Comparison of ENCODE assay signal across 8 mouse cellular contexts in genomic region chr15:21109009-21109841, GRCm38 (mm10).
DNase-seq lines count a peak whose midpoint lies in the region; ATAC-seq and TF ChIP-seq lines count a peak whose summit lies in the region.
"Had no signal": no experiment of that assay in that cellular context is flagged by ENCODE, and none has a peak within 500 bp of the region (broad histone marks: within the 10 kb centered on the region; RNA-seq: fewer than 3 reads in every experiment).

No protein-coding gene starts in this region.

- ATAC-seq in heart, postnatal 0 days (ENCODE audit: insufficient read depth, low read depth), result no peak
- ATAC-seq in liver, postnatal 0 days, result no peak
- ATAC-seq in monocyte, adult 5-6 weeks (replicated peaks; ENCODE audit: insufficient number of reproducible peaks, low FRiP score, low TSS enrichment, poor library complexity, severe bottlenecking), result no peak

- TF ChIP-seq CTCF in heart, postnatal 0 days (IDR thresholded peaks at IDR 0.05; ENCODE audit: low read depth), result peak; percentile 28; the same call in 1 of the 2 replicates
- TF ChIP-seq CTCF in liver, postnatal 0 days (IDR thresholded peaks at IDR 0.05; ENCODE audit: low read depth), result no peak

- H3K27me3 ChIP-seq in heart, postnatal 0 days (ENCODE audit: control insufficient read depth, insufficient read depth, low read length), result no peaks in the 10 kb centered on the region
- H3K27me3 ChIP-seq in liver, postnatal 0 days (ENCODE audit: insufficient read depth, low read length), result no peaks in the 10 kb centered on the region

- 0 out of 2 replicates have a peak, but pooled peaks cover 3% of the 10 kb centered on the region for H3K4me1 ChIP-seq in heart, postnatal 0 days (ENCODE audit: control insufficient read depth, insufficient read depth)
- no peaks in the 10 kb centered on the region for H3K4me1 ChIP-seq in liver, postnatal 0 days (ENCODE audit: insufficient read depth)

- WGBS in heart, postnatal 0 days, result 12% methylated on average over 11 of the region's 11 CpGs
- 17% methylated on average over 11 of the region's 11 CpGs for WGBS in liver, postnatal 0 days (ENCODE audit: insufficient replicate concordance)

- no peaks in the 10 kb centered on the region for H3K36me3 ChIP-seq in heart, postnatal 0 days (replicated peaks; ENCODE audit: control insufficient read depth, insufficient read depth, low read length)
- H3K36me3 ChIP-seq in liver, postnatal 0 days (replicated peaks; ENCODE audit: insufficient read depth, low read length), result no peaks in the 10 kb centered on the region

- DNase-seq in left cerebral cortex, postnatal 4 days, result peak; percentile 8
- DNase-seq in left cerebral cortex, adult 11 months (ENCODE audit: low spot score), result no peak
- DNase-seq in embryo, embryonic 10.5 days (ENCODE audit: low spot score), result peak; percentile 59
- peak; percentile 7 for DNase-seq in heart, postnatal 0 days (ENCODE audit: low spot score)
- no peak for DNase-seq in liver, postnatal 0 days
- DNase-seq in thymus, postnatal 36 days, result no peak

- intact Hi-C loops in left cerebral cortex, postnatal 4 days (cut with DNase I), result no loop called here

- no peak for TF ChIP-seq EP300 in heart, postnatal 0 days (IDR thresholded peaks at IDR 0.05; ENCODE audit: low read depth)
- TF ChIP-seq EP300 in liver, postnatal 0 days (IDR thresholded peaks at IDR 0.05; ENCODE audit: low read depth), result no peak

- H3K4me3 ChIP-seq in heart, postnatal 0 days (ENCODE audit: low read depth, low read length), result peak overlapping the region; percentile 50
- H3K4me3 ChIP-seq in liver, postnatal 0 days (ENCODE audit: low read depth, low read length), result 0 out of 2 replicates have a peak overlapping the region, but pooled peaks have one; percentile 1
- H3K4me3 ChIP-seq: erythroblast, embryonic 14.5 days had no signal

- H3K4me2 ChIP-seq in heart, postnatal 0 days (ENCODE audit: low read depth, low read length), result peak overlapping the region; percentile 66
- H3K4me2 ChIP-seq in liver, postnatal 0 days (ENCODE audit: low read depth, low read length), result peak overlapping the region; percentile 27

- H3K9me3 ChIP-seq in heart, postnatal 0 days (replicated peaks; ENCODE audit: control insufficient read depth, low read length), result no peaks in the 10 kb centered on the region
- H3K9me3 ChIP-seq in liver, postnatal 0 days (ENCODE audit: low read length), result no peaks in the 10 kb centered on the region

- H3K27ac ChIP-seq in heart, postnatal 0 days (ENCODE audit: low read depth), result no peak overlapping the region
- no peak overlapping the region for H3K27ac ChIP-seq in liver, postnatal 0 days (ENCODE audit: low read depth)

- peak overlapping the region; percentile 46 for H3K9ac ChIP-seq in heart, postnatal 0 days (replicated peaks; ENCODE audit: low read depth, low read length)
- H3K9ac ChIP-seq in liver, postnatal 0 days (replicated peaks), result no peak overlapping the region

Comparison
In these comparisons a context has a peak if more than half of its experiments do, and no peak if none do; other contexts are left out.
1. DNase-seq: peak in left cerebral cortex, postnatal 4 days (single experiment), embryo, embryonic 10.5 days (single experiment) and heart, postnatal 0 days (single experiment); none in left cerebral cortex, adult 11 months (single experiment), liver, postnatal 0 days (single experiment) and thymus, postnatal 36 days (0 of 2).